ENCODE assay signal across 12 mouse cellular contexts in the genomic region with DNA sequence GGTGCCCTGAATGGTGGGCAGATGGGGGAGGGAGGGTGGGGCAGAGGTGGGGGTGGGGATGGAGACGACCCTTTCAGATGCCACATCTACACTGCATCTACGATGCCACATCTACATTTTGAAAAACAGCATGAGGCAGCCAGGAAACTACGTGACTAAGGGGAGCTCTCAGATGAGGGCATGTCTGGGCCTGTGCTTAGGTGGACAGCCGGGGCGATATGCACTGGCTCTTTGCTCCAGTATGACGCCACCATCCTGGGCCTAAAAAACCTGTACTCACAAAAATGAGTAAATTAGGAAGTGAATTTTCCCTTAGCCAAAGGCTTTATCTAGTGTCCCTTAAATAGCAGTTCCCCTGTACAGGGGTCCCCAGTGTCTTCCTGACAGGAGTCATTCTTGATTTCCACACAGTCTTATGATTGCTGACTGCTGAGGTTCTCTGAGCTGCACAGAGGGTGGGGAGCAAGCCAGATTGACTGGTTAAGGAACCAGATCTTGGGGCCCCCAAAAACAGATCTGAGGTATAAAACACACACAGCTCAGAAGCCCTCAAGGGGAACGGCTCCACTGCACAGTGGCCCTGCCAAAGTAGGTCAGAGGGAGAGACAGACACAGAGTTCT. TPM values are rescaled to one million over a fixed set of nuclear protein-coding genes. Genes with fewer than 3 reads are reported as not detected.
DNase-seq lines count a peak whose midpoint lies in the region; ATAC-seq and TF ChIP-seq lines count a peak whose summit lies in the region.
"Had no signal": no experiment of that assay in that cellular context is flagged by ENCODE, and none has a peak within 500 bp of the region (broad histone marks: within the 10 kb centered on the region; RNA-seq: fewer than 3 reads in every experiment).

No protein-coding gene starts in this region.

- H3K4me3 ChIP-seq in heart, postnatal 0 days (ENCODE audit: low read depth, low read length): no peak overlapping the region
- H3K4me3 ChIP-seq in hindbrain, embryonic 13.5 days: no peak overlapping the region
- no peak overlapping the region for H3K4me3 ChIP-seq in stomach, embryonic 15.5 days (replicated peaks)

- H3K27ac ChIP-seq in heart, postnatal 0 days (ENCODE audit: low read depth): peak overlapping the region; percentile 26; the same call in 1 of the 2 replicates
- H3K27ac ChIP-seq in hindbrain, embryonic 13.5 days: peak overlapping the region; percentile 48; the same call in 1 of the 2 replicates
- H3K27ac ChIP-seq in stomach, embryonic 15.5 days: peak overlapping the region; percentile 76

- no peaks in the 10 kb centered on the region for H3K36me3 ChIP-seq in heart, postnatal 0 days (replicated peaks; ENCODE audit: control insufficient read depth, insufficient read depth, low read length)
- peaks cover 97% of the 10 kb centered on the region for H3K36me3 ChIP-seq in hindbrain, embryonic 13.5 days
- peaks cover 59% of the 10 kb centered on the region for H3K36me3 ChIP-seq in stomach, embryonic 15.5 days

- no peak overlapping the region for H3K4me2 ChIP-seq in heart, postnatal 0 days (ENCODE audit: low read depth, low read length)
- H3K4me2 ChIP-seq in hindbrain, embryonic 13.5 days: no peak overlapping the region
- no peak overlapping the region for H3K4me2 ChIP-seq in stomach, embryonic 15.5 days

- TF ChIP-seq EP300 in heart, postnatal 0 days (IDR thresholded peaks at IDR 0.05; ENCODE audit: low read depth): no peak

- ATAC-seq in heart, postnatal 0 days (ENCODE audit: insufficient read depth, low read depth): no peak
- ATAC-seq in hindbrain, embryonic 13.5 days (ENCODE audit: low FRiP score): no peak
- no peak; the same call in 1 of the 2 replicates for ATAC-seq in stomach, embryonic 15.5 days (ENCODE audit: insufficient read depth, low FRiP score, low read depth)

- DNase-seq in heart, postnatal 0 days (ENCODE audit: low spot score): no peak
- no peak for DNase-seq in heart, postnatal 36 days
- DNase-seq in retina, embryonic 14.5 days (ENCODE audit: low spot score): peak; percentile 22
- DNase-seq in retina, postnatal 1 day: no peak
- no peak for DNase-seq in right cerebral cortex, adult 18-20 months
- no peak for DNase-seq in right cerebral cortex, adult 2 months (ENCODE audit: low spot score in 2 of 2)
- DNase-seq: gastrocnemius, postnatal 14 days; midbrain, embryonic 14.5 days; right cerebral cortex, postnatal 4 days had no signal

- no peaks in the 10 kb centered on the region for H3K27me3 ChIP-seq in heart, postnatal 0 days (ENCODE audit: control insufficient read depth, insufficient read depth, low read length)
- H3K27me3 ChIP-seq in hindbrain, embryonic 13.5 days: no peaks in the 10 kb centered on the region
- no peaks in the 10 kb centered on the region for H3K27me3 ChIP-seq in stomach, embryonic 15.5 days (replicated peaks)

- intact Hi-C loops in heart, postnatal 36 days (cut with DNase I): no loop called here

- 76% methylated on average over 7 of the region's 7 CpGs for WGBS in heart, postnatal 0 days
- 75% methylated on average over 7 of the region's 7 CpGs for WGBS in hindbrain, embryonic 13.5 days
- WGBS in stomach, embryonic 15.5 days: 61% methylated on average over 7 of the region's 7 CpGs

- peaks cover 11% of the 10 kb centered on the region for H3K4me1 ChIP-seq in heart, postnatal 0 days (ENCODE audit: control insufficient read depth, insufficient read depth)
- H3K4me1 ChIP-seq in hindbrain, embryonic 13.5 days (replicated peaks): peaks cover 14% of the 10 kb centered on the region
- peaks cover 40% of the 10 kb centered on the region for H3K4me1 ChIP-seq in stomach, embryonic 15.5 days

- H3K9me3 ChIP-seq in heart, postnatal 0 days (replicated peaks; ENCODE audit: control insufficient read depth, low read length): no peaks in the 10 kb centered on the region
- H3K9me3 ChIP-seq in hindbrain, embryonic 13.5 days: no peaks in the 10 kb centered on the region
- H3K9me3 ChIP-seq in stomach, embryonic 15.5 days: no peaks in the 10 kb centered on the region

- no peak overlapping the region for H3K9ac ChIP-seq in heart, postnatal 0 days (replicated peaks; ENCODE audit: low read depth, low read length)
- H3K9ac ChIP-seq in hindbrain, embryonic 13.5 days: no peak overlapping the region
- no peak overlapping the region for H3K9ac ChIP-seq in stomach, embryonic 15.5 days

- TF ChIP-seq CTCF in heart, postnatal 0 days (IDR thresholded peaks at IDR 0.05; ENCODE audit: low read depth): no peak

RNA-seq across cellular contexts. Expression of gene Lrp1, which starts 30.0 kb away (rescaled TPM):
- total RNA-seq in heart, postnatal 0 days (2014; rRNA removed; ENCODE audit: low replicate concordance): 37.0 and 65.9 TPM in 2 replicates
- polyA plus RNA-seq in heart, postnatal 0 days (2015; fragmentation: Nextera tagmentation; extraction: Ambion mirVana): 15.4 and 15.7 TPM in 2 replicates
- total RNA-seq in heart, postnatal 36 days (2021): 10 to 100 TPM; 73.4 to 88.6 TPM
- polyA plus RNA-seq in hindbrain, embryonic 13.5 days (2015; fragmentation: Nextera tagmentation; extraction: Ambion mirVana): 101 and 108 TPM in 2 replicates
- 77.0 and 87.0 TPM in 2 replicates for polyA plus RNA-seq in stomach, embryonic 15.5 days (2015; fragmentation: Nextera tagmentation; extraction: Ambion mirVana)

RNA-seq across cellular contexts. Expression of gene Stat6, which starts 51.8 kb away (rescaled TPM):
- total RNA-seq in heart, postnatal 0 days (2014; rRNA removed; ENCODE audit: low replicate concordance): 38.1 and 42.3 TPM in 2 replicates
- 24.0 and 24.6 TPM in 2 replicates for polyA plus RNA-seq in heart, postnatal 0 days (2015; fragmentation: Nextera tagmentation; extraction: Ambion mirVana)
- 10 to 100 TPM; 42.3 to 46.0 TPM for total RNA-seq in heart, postnatal 36 days (2021)
- polyA plus RNA-seq in hindbrain, embryonic 13.5 days (2015; fragmentation: Nextera tagmentation; extraction: Ambion mirVana): 4.9 and 5.0 TPM in 2 replicates
- 35.0 and 37.1 TPM in 2 replicates for polyA plus RNA-seq in stomach, embryonic 15.5 days (2015; fragmentation: Nextera tagmentation; extraction: Ambion mirVana)

RNA-seq across cellular contexts. Expression of gene Nxph4, which starts 56.6 kb away (rescaled TPM):
- not detected in 2 replicates for total RNA-seq in heart, postnatal 0 days (2014; rRNA removed; ENCODE audit: low replicate concordance)
- polyA plus RNA-seq in heart, postnatal 0 days (2015; fragmentation: Nextera tagmentation; extraction: Ambion mirVana): 0.41 and 0.49 TPM in 2 replicates
- total RNA-seq in heart, postnatal 36 days (2021): under 1 TPM; 0.28 to 0.41 TPM
- 139 and 176 TPM in 2 replicates for polyA plus RNA-seq in hindbrain, embryonic 13.5 days (2015; fragmentation: Nextera tagmentation; extraction: Ambion mirVana)
- polyA plus RNA-seq in stomach, embryonic 15.5 days (2015; fragmentation: Nextera tagmentation; extraction: Ambion mirVana): 5.0 and 5.4 TPM in 2 replicates
- total RNA-seq: MEL had no signal

Comparison
In these comparisons a context has a peak if more than half of its experiments do, and no peak if none do; other contexts are left out.
1. H3K27ac ChIP-seq: peak in every context shown above with its lines; median percentile 76 in stomach, embryonic 15.5 days; 48 in hindbrain, embryonic 13.5 days; 26 in heart, postnatal 0 days.
2. RNA of gene Nxph4, which starts 56.6 kb away (polyA plus RNA-seq): 139 to 176 TPM in hindbrain, embryonic 13.5 days; 5.0 to 5.4 TPM in stomach, embryonic 15.5 days and 0.41 to 0.49 TPM in heart, postnatal 0 days; every median in the first group is over 10 times any median in the second.